Mouse (Mus musculus): ENCODE measurements around the gene Tango2. TPM values are rescaled to one million over a fixed set of nuclear protein-coding genes. Genes with fewer than 3 reads are reported as not detected.
"Not testable (repeated sequence)": the region's sequence is repeated elsewhere in the genome, so short reads cannot be mapped to it uniquely, and the experiment has no call there.

The Tango2 gene
- polyA plus RNA-seq, 1 experiment from 2014 or later = 23.7 TPM

DNA sequence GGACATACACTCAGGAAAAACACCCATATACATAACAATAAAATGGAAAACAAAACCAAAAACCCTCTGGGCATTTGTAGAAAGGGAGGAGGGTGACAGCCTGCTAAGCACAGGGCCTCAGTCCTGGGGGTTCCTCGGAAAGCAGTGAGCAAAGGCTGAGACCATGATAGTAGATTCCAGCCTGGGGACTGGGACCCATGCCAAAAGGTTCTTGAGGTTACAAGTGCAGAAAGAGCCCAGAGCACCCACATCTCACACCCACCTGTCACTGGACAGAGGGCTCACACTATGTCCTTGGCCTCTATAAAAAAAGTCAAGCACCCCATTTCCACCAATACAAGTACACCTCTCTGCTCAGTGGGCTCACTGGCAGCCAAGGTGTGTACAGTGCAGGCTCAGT is 19.4 kb downstream of the Tango2 start:
- WGBS = 89% methylated on average over 1 of the region's 1 CpGs
- no peak overlapping the region for H3K4me3 ChIP-seq
- no peaks in the 10 kb centered on the region for H3K27me3 ChIP-seq (ENCODE audit: low read depth, poor library complexity, severe bottlenecking)
- no peak overlapping the region for H3K27ac ChIP-seq
- DNase-seq (ENCODE audit: low spot score) = no peak
- no peaks in the 10 kb centered on the region; the same call in 1 of the 2 replicates for H3K4me1 ChIP-seq
- no peaks in the 10 kb centered on the region for H3K36me3 ChIP-seq
- no peaks in the 10 kb centered on the region for H3K9me3 ChIP-seq (replicated peaks)

DNA sequence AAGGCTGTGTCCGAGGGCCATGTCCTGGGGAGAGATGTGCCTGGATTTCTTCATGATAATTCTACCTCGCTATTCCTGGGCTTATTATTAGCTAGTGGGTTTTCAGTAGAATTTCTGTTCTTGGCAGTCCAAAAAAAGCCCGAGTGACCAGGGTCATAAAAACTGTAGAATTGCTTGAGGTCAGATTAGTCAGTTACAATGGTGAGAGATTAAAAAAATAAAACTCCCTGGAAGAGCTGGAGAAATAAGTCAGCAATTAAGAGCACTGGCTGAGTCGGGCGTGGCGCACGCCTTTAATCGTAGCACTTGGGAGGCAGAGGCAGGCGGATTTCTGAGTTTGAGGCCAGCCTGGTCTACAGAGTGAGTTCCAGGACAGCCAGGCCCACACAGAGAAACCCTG is 20.0 kb downstream of the Tango2 start:
- no peak for DNase-seq (ENCODE audit: low spot score)
- Histone ChIP-seq H3K9me3 (replicated peaks) (no peaks in the 10 kb centered on the region), H3K4me1 (no peaks in the 10 kb centered on the region; the same call in 1 of the 2 replicates), H3K27me3 (ENCODE audit: low read depth, poor library complexity, severe bottlenecking) (no peaks in the 10 kb centered on the region), H3K4me3 (no peak overlapping the region), H3K36me3 (no peaks in the 10 kb centered on the region), H3K27ac (no peak overlapping the region)
- WGBS = 92% methylated on average over 9 of the region's 9 CpGs

- WGBS = 82% methylated on average over 4 of the region's 4 CpGs
- H3K36me3 ChIP-seq = no peaks in the 10 kb centered on the region
Measured at GRCm38 (mm10) chr16:18325741-18326140, 22.2 kb downstream of the Tango2 start.

DNA sequence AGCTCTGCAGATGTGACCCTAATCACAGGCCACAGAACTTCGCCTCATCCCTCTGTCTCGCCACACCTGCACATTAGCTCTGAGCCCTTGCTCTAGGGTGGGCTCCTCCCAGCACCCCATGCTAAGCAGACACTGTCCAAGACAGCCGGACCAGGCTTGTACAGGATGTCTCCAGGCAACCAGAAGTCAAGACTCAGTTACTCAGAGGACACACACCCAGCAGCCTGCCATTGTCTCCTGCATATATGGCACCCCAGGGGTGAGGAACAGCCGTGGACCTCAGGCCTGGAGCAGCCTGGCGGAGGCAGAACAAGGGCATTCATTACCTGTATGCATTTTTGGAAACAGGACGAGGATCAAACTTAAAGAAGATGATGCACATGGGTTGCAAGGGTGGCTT is 23.9 kb downstream of the Tango2 start:
- H3K4me3 ChIP-seq = no peak overlapping the region
- no peaks in the 10 kb centered on the region for H3K36me3 ChIP-seq
- DNase-seq (ENCODE audit: low spot score) = no peak
- no peaks in the 10 kb centered on the region for H3K9me3 ChIP-seq (replicated peaks)
- H3K4me1 ChIP-seq = no peaks in the 10 kb centered on the region
- WGBS = 91% methylated on average over 6 of the region's 6 CpGs
- no peaks in the 10 kb centered on the region for H3K27me3 ChIP-seq (ENCODE audit: low read depth, poor library complexity, severe bottlenecking)
- no peak overlapping the region for H3K27ac ChIP-seq

More at GRCm38 (mm10) chr16:18325741-18326140, 22.2 kb downstream of the Tango2 start:
- Histone ChIP-seq H3K9me3 (replicated peaks) (no peaks in the 10 kb centered on the region), H3K27me3 (ENCODE audit: low read depth, poor library complexity, severe bottlenecking) (no peaks in the 10 kb centered on the region), H3K27ac (no peak overlapping the region), H3K4me1 (no peaks in the 10 kb centered on the region), H3K4me3 (no peak overlapping the region)
- no peak for DNase-seq (ENCODE audit: low spot score)

GRCm38 (mm10) chr16:18323460-18323859 is 24.4 kb downstream of the Tango2 start:
- H3K36me3 ChIP-seq = no peaks in the 10 kb centered on the region
- no peak for DNase-seq (ENCODE audit: low spot score)
- no peaks in the 10 kb centered on the region for H3K27me3 ChIP-seq (ENCODE audit: low read depth, poor library complexity, severe bottlenecking)
- no peak overlapping the region for H3K27ac ChIP-seq
- no peak overlapping the region for H3K4me3 ChIP-seq
- WGBS = 87% methylated on average over 2 of the region's 2 CpGs
- H3K4me1 ChIP-seq = no peaks in the 10 kb centered on the region
- no peaks in the 10 kb centered on the region for H3K9me3 ChIP-seq (replicated peaks)

GRCm38 (mm10) chr16:18321443-18321842 is 26.5 kb downstream of the Tango2 start:
- H3K27me3 ChIP-seq (ENCODE audit: low read depth, poor library complexity, severe bottlenecking) = no peaks in the 10 kb centered on the region
- no peaks in the 10 kb centered on the region for H3K36me3 ChIP-seq
- H3K27ac ChIP-seq = no peak overlapping the region
- no peak overlapping the region for H3K4me3 ChIP-seq
- no peaks in the 10 kb centered on the region for H3K9me3 ChIP-seq (replicated peaks)
- WGBS = 82% methylated on average over 2 of the region's 2 CpGs
- no peak for DNase-seq (ENCODE audit: low spot score)
- no peaks in the 10 kb centered on the region for H3K4me1 ChIP-seq

- no peak for DNase-seq (ENCODE audit: low spot score)
- Histone ChIP-seq H3K27ac (no peak overlapping the region), H3K4me3 (no peak overlapping the region), H3K36me3 (no peaks in the 10 kb centered on the region), H3K4me1 (no peaks in the 10 kb centered on the region), H3K9me3 (replicated peaks) (no peaks in the 10 kb centered on the region), H3K27me3 (ENCODE audit: low read depth, poor library complexity, severe bottlenecking) (no peaks in the 10 kb centered on the region)
- WGBS = 86% methylated on average over 3 of the region's 3 CpGs
Measured at GRCm38 (mm10) chr16:18318992-18319391, 28.9 kb downstream of the Tango2 start.

DNA sequence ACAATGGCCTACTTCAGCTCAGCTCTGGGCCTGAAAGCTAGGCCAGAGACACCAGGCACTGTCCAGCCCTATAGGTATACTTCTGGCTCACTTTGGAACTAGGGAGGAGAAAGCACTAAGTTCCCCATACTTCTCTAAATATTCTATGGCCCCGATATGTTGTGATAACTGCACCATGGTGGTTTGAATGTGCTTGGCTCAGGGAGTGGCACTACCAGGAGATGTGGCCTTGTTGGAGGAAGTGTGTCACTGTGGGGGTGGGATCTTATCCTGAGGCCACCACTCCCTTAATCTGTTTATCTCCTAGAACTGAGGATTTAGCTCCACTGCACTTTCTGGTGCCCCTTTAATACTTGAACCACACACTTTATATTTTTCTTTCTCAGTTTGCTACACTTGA is 39.7 kb downstream of the Tango2 start:
- WGBS = 93% methylated on average over 1 of the region's 1 CpGs
- Histone ChIP-seq H3K36me3 (no peaks in the 10 kb centered on the region), H3K4me1 (no peaks in the 10 kb centered on the region), H3K4me3 (no peak overlapping the region), H3K9me3 (replicated peaks) (no peaks in the 10 kb centered on the region), H3K27me3 (ENCODE audit: low read depth, poor library complexity, severe bottlenecking) (no peaks in the 10 kb centered on the region), H3K27ac (no peak overlapping the region)
- no peak for DNase-seq (ENCODE audit: low spot score)

DNA sequence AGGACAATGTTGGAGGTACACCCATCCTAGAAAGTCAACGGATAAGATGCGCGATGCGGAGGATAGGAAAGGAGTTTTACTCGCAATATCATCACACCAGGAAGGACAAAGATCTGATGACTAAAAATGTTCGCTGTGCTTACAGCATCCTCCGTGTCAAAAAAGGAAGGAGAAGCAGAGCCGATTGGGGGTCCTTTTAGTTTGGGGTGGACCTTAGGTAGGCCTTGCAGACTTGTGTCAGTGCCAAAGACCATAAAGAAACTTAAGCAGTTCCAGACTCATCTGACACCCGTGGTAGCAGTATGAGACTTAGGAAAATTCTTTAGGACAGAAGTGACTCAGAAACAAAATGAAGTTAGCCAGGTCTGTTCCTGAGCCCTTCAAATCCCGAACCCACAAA is 58.3 kb downstream of the Tango2 start:
- peaks cover 22% of the 10 kb centered on the region for H3K4me1 ChIP-seq
- H3K27me3 ChIP-seq (ENCODE audit: low read depth, poor library complexity, severe bottlenecking); H3K9me3 ChIP-seq (replicated peaks); DNase-seq (ENCODE audit: low spot score): not testable (repeated sequence)
- peak overlapping the region; percentile 93 for H3K4me3 ChIP-seq
- peaks cover 36% of the 10 kb centered on the region for H3K36me3 ChIP-seq
- H3K27ac ChIP-seq = peak overlapping the region; percentile 98
- WGBS = 9% methylated on average over 10 of the region's 10 CpGs

DNA sequence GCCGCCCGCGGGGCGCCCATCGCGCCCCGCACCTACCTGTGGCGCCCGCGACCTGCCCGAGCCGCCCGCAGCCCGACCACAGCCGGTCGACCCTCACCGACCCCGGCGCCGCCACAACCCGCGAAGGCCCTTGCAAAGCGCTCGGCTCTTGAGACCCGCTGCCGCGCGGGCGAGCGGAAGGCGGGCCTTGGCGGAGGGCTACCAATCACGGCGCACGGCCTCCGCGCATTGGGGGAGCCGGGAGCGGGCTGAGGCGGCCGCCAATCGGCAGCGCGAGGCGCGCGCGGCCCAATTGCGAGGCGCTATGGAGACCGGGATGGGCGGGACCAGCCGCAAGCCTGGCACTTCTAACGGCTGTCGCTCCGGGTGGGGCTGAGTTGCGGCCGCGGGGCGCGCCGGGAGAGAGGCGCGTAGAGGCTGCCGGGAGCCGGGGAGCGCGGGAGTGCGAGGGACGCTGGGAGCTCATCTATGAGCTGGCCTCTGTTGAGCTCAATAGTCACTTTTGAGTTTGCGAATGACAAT is 58.8 kb downstream of the Tango2 start, which contains the start of gene Dgcr8:
TSS of gene Dgcr8 (minus strand) at position 180 of the 522 bp plus-strand sequence.
- Histone ChIP-seq H3K9me3 (replicated peaks) (no peaks in the 10 kb centered on the region), H3K36me3 (peaks cover 41% of the 10 kb centered on the region), H3K27ac (peak within 1 kb of the TSS; percentile 98), H3K27me3 (ENCODE audit: low read depth, poor library complexity, severe bottlenecking) (no peaks in the 10 kb centered on the region), H3K4me3 (peak within 1 kb of the TSS; percentile 93), H3K4me1 (peaks cover 22% of the 10 kb centered on the region)
- WGBS = under 1% methylated on average over 67 of the region's 71 CpGs
- DNase-seq (ENCODE audit: low spot score) = peak; percentile 98

- H3K27me3 ChIP-seq (ENCODE audit: low read depth, poor library complexity, severe bottlenecking) = no peaks in the 10 kb centered on the region
- no peaks in the 10 kb centered on the region for H3K9me3 ChIP-seq (replicated peaks)
- DNase-seq (ENCODE audit: low spot score) = no peak
- H3K4me1 ChIP-seq = peaks cover 22% of the 10 kb centered on the region
- H3K27ac ChIP-seq = peak overlapping the region; percentile 98
- peaks cover 46% of the 10 kb centered on the region for H3K36me3 ChIP-seq
- under 1% methylated on average over 31 of the region's 31 CpGs for WGBS
- H3K4me3 ChIP-seq = peak overlapping the region; percentile 93
Measured at GRCm38 (mm10) chr16:18288581-18289061, 59.3 kb downstream of the Tango2 start.

DNA sequence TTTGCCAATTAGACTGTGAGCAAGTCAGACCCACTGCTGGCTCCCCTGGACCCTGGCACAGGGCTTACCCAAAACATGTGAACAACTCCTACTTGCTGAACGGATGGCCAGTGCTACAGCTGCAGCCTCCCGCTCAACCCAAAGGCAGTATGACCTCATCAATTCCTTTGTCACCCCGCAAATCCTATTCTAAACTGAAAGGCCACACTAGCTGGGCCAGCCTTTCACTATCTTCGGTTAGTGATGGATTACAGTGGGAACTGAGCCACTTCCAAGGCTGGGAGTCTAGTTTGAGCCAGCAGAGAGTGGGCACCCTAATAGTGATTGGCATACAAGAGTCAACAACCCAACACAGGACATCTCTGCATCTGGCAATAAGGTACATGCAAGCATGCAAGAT is 59.7 kb downstream of the Tango2 start:
- 3% methylated on average over 4 of the region's 4 CpGs for WGBS
- Histone ChIP-seq H3K4me1 (peaks cover 22% of the 10 kb centered on the region), H3K27ac (peak overlapping the region; percentile 98), H3K27me3 (ENCODE audit: low read depth, poor library complexity, severe bottlenecking) (no peaks in the 10 kb centered on the region), H3K36me3 (peaks cover 50% of the 10 kb centered on the region), H3K4me3 (peak overlapping the region; percentile 93), H3K9me3 (replicated peaks) (no peaks in the 10 kb centered on the region)
- peak; percentile 43 for DNase-seq (ENCODE audit: low spot score)

GRCm38 (mm10) chr16:18275166-18275565 is 72.7 kb downstream of the Tango2 start:
- Histone ChIP-seq H3K27me3 (ENCODE audit: low read depth, poor library complexity, severe bottlenecking) (no peaks in the 10 kb centered on the region), H3K27ac (no peak overlapping the region), H3K9me3 (replicated peaks) (no peaks in the 10 kb centered on the region), H3K4me3 (no peak overlapping the region), H3K36me3 (peaks cover 99% of the 10 kb centered on the region), H3K4me1 (no peaks in the 10 kb centered on the region)
- no peak for DNase-seq (ENCODE audit: low spot score)
- 88% methylated on average over 2 of the region's 2 CpGs for WGBS

- DNase-seq (ENCODE audit: low spot score) = no peak
- Histone ChIP-seq H3K9me3 (replicated peaks) (no peaks in the 10 kb centered on the region), H3K36me3 (peaks cover 98% of the 10 kb centered on the region), H3K27ac (no peak overlapping the region), H3K27me3 (ENCODE audit: low read depth, poor library complexity, severe bottlenecking) (no peaks in the 10 kb centered on the region), H3K4me3 (no peak overlapping the region), H3K4me1 (no peaks in the 10 kb centered on the region)
- 94% methylated on average over 5 of the region's 5 CpGs for WGBS
Measured at GRCm38 (mm10) chr16:18268182-18268581, 79.7 kb downstream of the Tango2 start.
